Mouse (Mus musculus): ENCODE data around the gene Patl2.

Patl2 gene

DNA sequence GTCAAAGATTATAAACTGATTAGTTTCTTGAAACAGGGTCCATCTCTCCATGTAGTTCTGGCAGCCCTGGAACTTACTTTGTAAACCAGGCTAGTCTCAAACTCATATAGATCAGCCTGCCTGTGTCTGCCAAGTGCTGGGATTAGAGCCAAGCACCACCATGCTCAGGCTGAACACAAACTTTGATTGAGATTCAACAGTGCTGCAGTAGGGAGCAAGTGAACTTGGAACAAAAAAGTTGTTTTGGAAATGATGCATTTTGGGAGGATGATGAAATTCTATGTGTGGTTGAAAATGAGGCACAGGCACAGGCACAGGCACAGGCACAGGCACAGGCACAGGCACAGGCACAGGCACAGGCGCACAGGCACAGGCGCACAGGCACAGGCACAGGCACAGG, 13.8 kb downstream of the Patl2 start:
- no peak for DNase-seq (ENCODE audit: low spot score)

DNA sequence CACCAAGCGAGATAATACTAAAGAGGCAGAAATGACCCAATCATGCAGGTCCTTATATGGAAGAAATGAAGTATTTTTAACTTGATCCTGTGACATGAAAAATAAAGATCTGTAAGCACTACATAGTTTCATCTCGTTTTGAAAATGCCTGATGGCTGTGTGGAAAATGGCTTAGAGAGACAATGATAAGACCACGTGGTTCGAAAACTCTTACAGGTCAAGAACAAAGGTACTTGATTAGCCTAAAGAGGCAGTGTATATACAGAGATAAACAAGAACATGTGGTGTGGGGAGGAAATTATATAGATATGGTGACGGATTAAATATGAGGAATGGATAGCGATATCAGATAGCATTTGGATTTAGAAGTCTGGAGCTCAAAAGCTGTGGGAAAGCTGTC, 14.7 kb downstream of the Patl2 start:
- no peak for DNase-seq (ENCODE audit: low spot score)

DNA sequence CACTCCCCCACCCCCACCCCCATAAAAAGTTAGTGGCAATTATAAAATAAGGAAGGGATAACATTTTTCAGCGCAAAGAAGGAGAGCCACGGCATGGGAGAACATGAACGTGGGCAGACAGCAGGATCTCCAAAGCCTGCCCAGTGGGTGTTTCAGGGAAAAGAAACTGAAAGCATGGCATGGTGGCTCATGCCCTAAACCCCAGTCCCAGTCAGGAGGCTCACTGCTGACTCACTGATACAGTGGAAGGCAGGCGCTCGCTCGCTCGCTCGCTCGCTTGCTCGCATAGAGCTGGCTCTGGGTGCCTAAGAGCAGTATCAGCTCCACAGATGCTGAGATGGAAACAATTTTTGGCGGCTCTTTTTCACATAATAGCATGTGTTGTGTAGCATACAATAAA, 21.7 kb downstream of the Patl2 start:
- no peak for DNase-seq (ENCODE audit: low spot score)

DNA sequence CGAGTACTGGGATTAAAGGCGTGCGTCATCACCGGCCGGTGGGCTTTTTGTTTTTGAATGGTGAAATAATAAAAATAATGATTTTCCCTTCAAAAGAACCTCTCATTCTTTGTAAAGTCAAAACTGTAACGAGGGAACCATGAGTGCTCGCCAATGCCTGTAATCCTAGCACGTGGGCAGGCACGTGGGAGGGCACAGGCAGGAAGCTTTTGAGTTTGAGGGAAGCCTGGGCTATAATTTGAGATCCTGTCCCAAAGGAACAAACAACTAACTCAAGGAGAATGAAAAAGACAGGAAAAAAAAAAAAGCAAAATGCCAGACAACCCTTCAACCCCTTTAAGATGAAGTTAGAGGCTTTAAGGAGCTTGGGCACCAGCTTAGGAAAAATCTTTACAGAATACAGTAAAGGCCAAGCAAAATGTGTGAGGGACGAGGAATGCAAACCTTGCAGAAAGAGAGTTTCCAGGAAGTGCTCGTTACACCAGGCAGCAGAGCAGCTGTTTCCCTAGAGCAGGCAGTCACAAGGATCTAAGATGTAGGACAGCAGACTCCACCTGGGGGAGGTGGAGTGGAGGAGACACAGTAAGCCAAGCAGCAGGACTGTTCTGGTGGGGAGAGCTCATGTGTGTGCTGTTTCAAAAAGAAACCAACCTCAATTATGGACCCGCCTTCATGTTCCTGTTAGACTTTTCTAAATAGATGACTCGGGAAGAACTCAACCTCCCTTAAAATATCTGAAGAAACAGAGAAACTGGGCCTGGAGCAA, 22.4 kb downstream of the Patl2 start:
- no peak for DNase-seq (ENCODE audit: low spot score)

DNA sequence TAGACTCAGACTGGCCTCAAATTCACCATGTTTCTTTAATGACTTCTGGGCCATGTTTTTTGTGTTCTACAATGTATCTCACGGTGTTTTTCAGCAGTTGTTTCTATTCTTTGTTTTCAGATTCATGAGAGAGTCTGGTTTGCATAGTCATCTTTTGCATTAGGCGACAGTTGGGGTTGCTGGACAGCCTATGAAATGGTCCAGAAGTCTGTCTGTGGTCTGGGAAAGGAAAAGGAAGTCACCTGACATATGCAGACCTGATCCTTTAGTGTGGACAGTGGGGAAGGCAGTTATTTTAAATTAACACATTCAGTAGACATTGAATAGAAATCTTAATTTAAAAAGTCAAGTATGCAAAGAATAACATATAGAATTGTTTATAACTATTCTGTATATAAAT, 23.5 kb downstream of the Patl2 start:
- DNase-seq (ENCODE audit: low spot score) = no peak

- DNase-seq (ENCODE audit: low spot score) = no peak
These were observed 24.4 kb downstream of the Patl2 start for GRCm38 (mm10) chr2:122161542-122161941.

GRCm38 (mm10) chr2:122160680-122161079, 25.3 kb downstream of the Patl2 start, which contains the start of gene Trim69:
TSS of gene Trim69 (plus strand) at chr2:122160700.
- peak; percentile 73 for DNase-seq (ENCODE audit: low spot score)

DNA sequence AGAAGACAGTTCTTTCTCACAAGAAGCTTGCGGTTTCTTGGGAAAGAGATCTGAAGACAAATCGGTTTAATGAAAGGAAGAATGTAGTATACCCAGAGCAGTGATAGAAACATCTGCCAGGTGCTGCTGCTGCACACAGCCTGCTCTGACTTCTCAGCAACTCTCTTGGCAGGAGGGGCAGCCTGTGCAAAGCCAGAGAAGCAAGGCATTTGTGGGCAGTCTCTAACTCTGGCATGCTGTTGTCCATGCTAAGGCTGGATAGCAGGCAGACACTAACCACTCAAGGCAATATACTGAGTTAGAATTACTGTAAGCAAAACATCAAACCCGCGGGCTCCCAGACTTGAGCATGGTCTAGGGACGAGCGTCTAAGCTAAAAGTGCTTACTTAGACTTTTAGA, 26.3 kb downstream of the Patl2 start:
- DNase-seq (ENCODE audit: low spot score) = no peak

DNA sequence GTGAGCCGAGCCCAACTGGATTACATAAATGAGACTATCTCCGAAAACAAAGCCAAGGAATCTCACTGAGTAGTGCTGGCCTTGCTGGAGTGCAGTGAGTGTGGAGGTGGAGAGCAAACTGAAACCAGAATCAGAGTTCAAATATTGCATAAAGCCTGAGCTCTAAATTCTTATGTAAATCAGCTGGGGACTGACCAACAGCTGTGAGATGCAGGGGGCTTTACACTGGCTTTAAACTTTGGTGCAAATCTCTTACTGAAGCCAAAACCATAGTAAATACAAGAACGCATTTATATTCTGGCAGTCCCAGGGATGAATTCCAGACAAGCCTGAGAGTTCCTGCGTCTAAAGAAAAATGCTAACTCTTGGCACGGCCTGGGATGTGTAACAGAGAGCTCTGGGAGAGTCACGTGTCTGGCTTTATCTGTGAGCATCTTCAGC, 27.6 kb downstream of the Patl2 start:
- no peak for DNase-seq (ENCODE audit: low spot score)

DNA sequence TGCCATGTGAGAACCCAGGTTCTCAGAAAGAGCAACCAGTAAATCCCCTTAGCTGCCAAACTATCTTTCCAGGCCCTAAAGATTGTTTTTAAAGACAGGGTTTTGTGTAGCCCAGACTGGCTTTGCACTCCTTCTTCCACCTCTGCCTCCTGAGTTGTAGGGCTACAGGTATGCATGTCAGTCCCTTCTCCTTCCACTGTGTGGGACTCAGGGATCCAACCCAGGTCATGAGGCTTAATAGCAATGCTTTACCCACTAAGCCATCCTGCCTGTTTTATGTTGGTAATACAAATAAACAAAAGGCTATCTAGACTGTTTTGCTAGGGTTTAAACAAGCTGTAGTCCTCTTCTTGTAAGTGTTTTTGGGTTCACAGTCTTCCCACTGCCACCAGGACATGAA, 28.4 kb downstream of the Patl2 start:
- no peak for DNase-seq (ENCODE audit: low spot score)

- no peak for DNase-seq (ENCODE audit: low spot score)
These were observed 29.8 kb downstream of the Patl2 start for GRCm38 (mm10) chr2:122156051-122156700.

DNA sequence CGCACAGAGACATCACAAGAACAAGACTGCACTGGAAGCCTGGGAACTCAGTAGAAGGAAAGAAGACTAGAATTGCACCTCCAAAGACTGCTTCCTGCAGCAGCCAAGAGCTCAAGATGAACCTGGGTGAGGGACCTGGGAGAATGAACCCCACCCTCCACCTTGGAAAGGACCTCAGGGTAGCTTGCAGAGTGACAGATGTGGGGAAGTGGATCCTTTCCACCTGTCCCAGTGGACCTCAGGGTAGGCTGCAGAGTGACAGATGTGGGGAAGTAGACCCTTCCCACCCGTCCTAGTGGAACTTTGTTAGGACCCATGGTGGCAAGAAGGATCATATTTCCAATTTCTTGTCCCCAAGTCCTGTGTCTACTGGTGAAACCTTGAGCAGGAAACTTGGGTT, 30.7 kb downstream of the Patl2 start:
- DNase-seq (ENCODE audit: low spot score) = no peak

- no peak for DNase-seq (ENCODE audit: low spot score)
These were observed 31.5 kb downstream of the Patl2 start for GRCm38 (mm10) chr2:122154479-122154878.

GRCm38 (mm10) chr2:122153681-122154365, 32.2 kb downstream of the Patl2 start:
- DNase-seq (ENCODE audit: low spot score) = no peak

- no peak for DNase-seq (ENCODE audit: low spot score)
These were observed 33.1 kb downstream of the Patl2 start for GRCm38 (mm10) chr2:122152850-122153249.

DNA sequence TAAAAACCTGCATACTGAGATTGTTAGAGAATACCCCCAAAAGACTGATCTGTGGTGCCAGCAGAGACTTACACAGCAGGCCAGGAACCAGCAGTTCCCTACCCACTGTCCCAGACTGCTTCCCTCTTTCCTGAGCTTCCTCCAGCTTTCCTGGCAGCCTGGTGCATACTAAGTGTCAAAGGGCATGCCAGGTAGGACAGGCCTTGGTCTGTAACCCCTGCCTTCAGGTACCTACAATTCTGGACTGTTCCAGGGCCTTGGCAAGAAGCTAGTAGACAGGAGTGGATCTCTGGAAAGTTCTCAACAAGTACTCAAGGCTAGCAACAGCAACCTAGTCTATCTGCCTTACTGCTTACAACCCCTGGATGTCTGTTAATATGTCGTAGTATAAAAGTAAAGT, 34.8 kb downstream of the Patl2 start:
- no peak for DNase-seq (ENCODE audit: low spot score)

DNA sequence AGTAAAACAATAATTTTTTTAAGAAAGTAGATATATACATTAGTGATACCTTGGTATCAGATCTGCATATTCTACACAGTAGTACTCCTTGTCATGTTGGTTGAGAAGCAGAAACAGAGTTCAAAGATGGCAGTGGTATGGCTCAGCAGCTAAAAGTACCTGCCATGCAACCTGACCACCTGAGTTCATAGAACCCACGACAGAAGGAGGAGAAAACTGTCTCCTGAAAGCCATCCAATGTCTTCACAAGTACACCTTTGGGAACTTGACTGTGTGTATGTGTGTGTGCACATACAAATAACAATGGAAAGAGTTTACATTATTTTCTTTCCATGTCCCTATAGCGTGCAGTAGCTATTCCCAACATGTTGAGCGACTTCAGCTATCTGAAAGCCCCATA, 36.3 kb downstream of the Patl2 start:
- DNase-seq (ENCODE audit: low spot score) = no peak

DNA sequence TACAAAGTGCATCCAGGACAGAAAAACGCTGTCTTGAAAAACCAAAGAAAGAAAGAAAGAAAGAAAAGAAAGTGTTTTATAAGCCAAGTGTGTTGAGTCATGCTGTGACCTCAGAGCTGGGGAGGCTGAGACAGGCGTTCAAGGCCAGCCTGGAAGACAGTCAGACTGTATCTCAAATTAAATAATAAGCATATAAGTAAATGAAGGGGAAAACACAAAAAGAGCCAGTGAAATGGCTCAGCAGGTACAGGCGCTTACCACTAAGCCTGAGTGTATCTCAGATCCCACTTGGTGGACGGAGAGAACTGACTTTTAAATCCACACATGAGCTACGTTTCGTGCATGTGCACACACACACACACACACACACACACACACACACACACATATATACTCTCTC, 36.7 kb downstream of the Patl2 start:
- no peak for DNase-seq (ENCODE audit: low spot score)

DNA sequence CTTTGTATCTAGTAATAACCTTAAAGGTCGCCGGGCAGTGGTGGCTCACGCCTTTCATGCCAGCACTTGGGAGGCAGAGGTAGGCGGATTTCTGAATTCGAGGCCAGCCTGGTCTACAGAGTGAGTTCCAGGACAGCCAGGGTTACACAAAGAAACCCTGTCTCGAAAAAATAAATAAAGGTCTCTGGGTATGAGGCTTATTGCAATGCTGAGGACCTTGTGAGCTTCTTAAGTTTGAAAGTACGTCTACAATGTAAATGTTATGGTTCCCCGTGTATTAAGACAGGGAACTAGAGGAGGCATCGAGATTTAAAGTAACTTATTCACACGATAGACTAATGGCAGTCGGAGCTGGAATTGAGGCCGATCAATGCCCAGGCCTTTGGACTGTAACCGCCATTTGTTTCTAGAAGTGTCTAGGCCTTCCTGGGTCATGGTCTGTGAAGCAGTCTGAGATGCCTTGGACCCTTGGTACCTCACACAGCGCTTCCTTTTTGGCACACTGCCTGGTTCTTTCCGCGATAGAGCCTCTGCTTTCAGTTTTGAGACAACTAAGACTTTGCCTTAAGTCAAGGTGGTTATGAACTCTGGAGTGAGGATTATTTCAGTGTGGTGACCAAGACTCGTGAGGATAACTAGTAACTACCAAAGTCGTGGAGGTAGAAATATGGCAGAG, 37.6 kb downstream of the Patl2 start:
- DNase-seq (ENCODE audit: low spot score) = no peak

GRCm38 (mm10) chr2:122147508-122148241, 38.3 kb downstream of the Patl2 start, which contains the start of gene B2m:
TSS of gene B2m (plus strand) at chr2:122147686.
- peak; percentile 94 for DNase-seq (ENCODE audit: low spot score)

- no peak for DNase-seq (ENCODE audit: low spot score)
These were observed 39.3 kb downstream of the Patl2 start for GRCm38 (mm10) chr2:122146687-122147086.

DNA sequence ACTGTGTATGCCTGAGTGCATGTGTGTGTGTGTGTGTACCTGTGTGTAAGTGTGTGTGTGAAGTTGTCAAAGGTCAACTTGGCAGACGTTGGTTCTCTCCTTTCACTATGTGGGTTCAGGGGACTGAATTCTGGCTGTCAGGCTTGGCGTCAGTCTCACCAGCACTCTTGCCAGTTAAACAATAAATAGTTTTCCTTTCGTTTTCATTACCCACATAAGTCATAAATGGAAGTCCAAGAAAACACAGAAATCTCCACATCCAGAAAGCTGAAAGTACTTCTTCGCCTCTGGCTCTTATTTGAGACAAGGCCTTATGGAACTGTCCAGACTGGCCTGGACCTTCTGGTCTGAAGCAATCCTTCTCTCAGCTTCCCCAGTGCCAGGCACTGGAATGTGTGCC, 40.2 kb downstream of the Patl2 start:
- DNase-seq (ENCODE audit: low spot score) = no peak

Measured in c-Kit-positive CD71-positive TER-119-positive erythroid progenitor cells, embryonic 14.5 days (primary cell).